Mouse (Mus musculus) ES-Bruce4 (cell line): ENCODE data around the gene Lrrc9.

Experiments
- CTCF ChIP-seq: IDR thresholded peaks from one replicate; pipeline ENCODE4 v1.8.1; 2011; ENCODE audit warnings: low read depth, low read length
- POLR2A ChIP-seq: IDR thresholded peaks from one replicate; pipeline ENCODE4 v1.8.1; 2011; ENCODE audit warnings: low read length; ENCODE audit not compliant: insufficient read depth

DNA sequence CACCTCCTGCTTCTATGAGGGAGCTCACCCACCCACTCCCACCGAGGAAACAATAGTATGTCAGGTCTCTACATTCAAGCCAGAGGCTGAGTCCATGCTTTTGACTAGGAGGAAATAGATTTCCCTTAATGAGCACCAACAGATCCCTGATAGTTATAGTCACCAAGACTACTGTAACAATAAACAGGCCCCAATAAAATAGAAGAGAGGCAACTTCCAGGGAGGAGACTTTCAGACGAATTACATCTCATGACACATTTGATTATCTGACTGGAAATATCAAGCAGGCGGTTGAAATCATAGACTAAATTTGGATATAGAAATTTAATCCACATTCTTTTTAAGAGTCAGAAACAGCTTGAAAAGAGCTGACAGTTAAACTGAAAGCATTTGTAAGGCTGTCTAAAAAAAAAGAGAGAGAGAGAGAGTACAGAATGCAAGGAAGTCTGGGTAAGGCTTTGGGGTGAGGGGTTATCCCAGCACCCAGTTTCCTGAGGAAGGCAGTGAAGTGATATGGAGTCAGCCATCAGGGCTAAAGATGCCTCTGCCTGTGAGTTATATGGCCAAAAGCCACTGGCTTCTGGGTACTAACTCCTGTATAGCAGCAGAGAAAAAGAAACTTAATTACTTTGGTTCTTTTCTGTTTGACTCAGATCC lies 49.5 kb downstream of the Lrrc9 start:
- no peak for TF ChIP-seq POLR2A
- no peak for TF ChIP-seq CTCF
